Mouse (Mus musculus) heart, adult 9 months (tissue): ENCODE results near the gene Gdf7.

Experiments
- DNase-seq, 2 experiments: peaks; one replicate each; pipeline ENCODE4 v3.0.0; 2022; ENCODE audit warnings: low spot score in 2 of 2

Gene Gdf7

DNA sequence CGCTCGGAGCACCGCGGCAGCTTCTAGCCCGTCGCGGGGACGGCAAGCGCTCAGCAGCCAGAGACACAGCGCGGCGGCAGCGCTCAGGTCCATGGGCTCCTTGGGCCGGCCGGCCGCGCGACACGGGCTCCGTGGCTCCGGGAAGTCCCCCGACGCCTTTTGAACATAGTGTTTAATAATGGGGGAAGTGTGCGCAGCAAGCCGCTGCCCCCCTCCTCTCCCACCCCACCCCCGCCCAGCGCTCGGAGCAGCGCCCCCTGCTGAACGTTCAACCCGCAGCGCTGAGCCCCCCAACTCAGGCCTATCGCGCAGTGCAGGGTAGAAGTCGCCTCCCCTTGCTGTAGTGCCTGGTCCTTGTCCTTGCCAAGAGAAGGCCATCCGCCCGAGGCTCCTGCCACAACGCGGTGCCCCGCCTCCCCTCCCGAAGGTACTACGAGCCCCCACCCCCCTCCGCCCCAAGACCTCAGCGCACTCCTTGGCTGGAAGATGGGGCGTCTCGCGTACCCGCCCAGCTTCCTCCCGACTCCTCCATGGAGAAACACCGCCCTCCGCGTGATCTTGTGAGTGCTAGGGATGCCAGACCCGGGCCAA, at the start of gene Gdf7:
Gdf7 (minus strand) TSS at position 114 of the 591 bp plus-strand sequence.
- no peak for DNase-seq

GRCm38 (mm10) chr12:8351025-8351903, 49.5 kb upstream of the Gdf7 start:
- DNase-seq, result peak; percentile 83 to 87

DNA sequence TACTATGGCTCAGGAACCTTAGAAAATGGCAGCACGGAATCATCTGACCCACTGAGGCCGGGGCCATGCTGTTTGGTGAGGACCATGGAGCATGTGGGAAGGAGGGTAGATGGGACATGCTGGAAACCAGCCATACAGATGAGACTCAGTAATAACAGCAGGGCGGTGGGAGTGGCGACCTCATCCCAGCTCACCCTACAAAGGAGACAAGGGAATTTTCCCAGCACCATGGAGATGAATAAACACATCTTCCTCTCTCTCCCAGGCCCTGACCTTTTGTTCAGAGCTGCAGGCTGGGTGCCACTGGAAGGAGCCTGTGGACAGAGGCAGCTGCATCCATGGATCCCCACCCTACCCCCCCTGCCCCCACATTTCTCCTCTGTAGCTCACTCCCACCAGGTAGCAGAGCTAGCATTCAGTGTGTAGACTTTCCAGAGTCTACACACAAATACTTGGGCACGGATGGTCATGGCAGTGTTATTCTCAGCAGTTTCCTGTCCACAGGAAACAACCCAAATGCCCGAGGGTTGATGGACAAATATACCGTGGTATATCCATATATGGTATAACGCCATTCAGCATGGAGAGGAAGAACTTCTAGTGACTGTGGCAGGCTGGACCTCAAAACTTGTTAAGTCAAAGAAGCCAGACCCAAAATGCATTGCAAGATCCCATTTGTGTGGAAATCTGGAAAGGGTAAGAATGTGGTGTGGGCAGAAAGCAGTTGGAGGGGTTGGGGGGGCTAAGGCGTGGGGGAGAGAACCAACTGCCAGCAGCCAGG, 47.2 kb upstream of the Gdf7 start:
- DNase-seq, result peak in 1 of 2 experiments; percentile 58

- DNase-seq, result no peak
Measured at GRCm38 (mm10) chr12:8347746-8348462, 46.1 kb upstream of the Gdf7 start.

DNA sequence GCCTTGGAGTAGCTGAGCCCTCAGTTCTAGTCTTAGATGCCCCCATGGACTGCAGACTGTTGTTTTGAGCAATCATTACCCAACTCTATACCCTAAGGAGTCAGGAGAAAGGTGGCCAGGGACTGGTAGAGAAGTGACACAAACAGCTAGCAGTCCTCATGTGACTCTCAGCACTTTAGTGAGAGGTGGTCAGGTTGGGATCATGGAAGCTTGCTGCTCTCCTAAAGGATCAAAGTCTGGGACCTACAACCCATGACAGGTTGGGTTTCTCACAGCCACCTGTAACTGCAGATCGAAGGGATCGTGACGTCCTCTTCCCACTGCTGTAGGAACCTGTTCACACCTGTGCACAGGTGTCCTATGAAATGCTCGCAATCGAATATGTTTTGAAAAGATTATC, 43.8 kb upstream of the Gdf7 start:
- DNase-seq, result no peak

GRCm38 (mm10) chr12:8344897-8345296, 43.1 kb upstream of the Gdf7 start:
- DNase-seq, result peak; percentile 68 to 86

DNA sequence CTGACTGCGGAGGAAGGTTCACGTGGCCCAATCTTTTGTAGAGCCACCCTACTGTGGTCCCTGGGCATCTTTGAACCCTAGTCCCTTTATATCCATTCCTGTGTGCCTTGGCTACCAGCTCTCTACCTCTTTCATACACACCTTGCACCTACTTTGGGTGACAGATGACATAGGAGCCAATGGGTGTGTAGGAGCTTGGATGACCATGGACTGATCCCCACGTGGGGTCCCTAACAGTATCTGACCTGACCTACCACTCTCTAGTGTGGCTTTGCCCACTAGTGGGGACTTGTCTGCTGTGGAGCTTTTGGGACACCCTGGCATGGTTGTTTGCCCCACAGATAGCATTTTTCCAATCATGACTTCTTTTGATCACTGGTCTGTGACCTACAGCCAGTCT, 41.6 kb upstream of the Gdf7 start:
- no peak for DNase-seq

- no peak for DNase-seq
Measured at GRCm38 (mm10) chr12:8341008-8341407, 39.3 kb upstream of the Gdf7 start.

GRCm38 (mm10) chr12:8339591-8340319, 38.0 kb upstream of the Gdf7 start:
- DNase-seq, result no peak

- no peak for DNase-seq
Measured at GRCm38 (mm10) chr12:8338918-8339317, 37.2 kb upstream of the Gdf7 start.

GRCm38 (mm10) chr12:8338491-8338890, 36.7 kb upstream of the Gdf7 start:
- DNase-seq, result no peak

DNA sequence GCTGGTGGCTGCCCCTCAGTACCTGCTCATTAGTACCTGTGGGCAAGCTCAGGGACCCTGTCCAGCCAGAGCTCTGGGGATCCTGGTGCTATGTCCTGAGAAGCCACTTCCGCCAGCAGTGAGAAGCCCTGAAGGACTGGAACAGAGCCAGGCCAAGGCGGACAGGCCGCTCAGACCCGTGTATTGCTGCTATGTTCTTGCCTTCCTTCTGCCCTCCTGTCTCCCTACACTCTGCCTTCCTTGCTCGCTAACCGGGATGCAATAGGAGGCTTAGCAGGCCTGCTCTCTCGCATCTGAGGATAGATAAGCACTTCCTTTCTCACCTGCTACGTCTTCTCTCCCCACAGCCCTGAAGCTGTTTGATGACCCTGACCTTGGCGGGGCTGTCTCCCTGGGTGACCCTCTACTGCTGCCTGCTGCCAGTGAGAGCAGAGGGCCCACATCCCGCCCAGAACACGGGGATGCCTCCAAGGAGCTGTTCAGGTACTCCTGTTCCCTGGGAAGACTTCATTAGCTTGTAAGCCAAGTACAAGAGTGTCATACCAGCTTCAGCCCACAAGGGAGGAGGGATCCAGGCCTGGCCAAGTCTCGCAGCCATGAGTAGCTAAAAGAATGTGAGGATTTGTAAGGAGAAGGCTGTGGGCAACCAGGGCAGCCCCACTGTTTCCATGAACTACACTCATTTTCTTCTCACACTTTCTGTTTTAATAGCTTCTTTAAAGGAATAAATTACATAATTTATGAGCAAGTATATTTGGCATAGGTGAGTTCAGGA, 35.7 kb upstream of the Gdf7 start:
- DNase-seq, result no peak

- DNase-seq, result peak in 1 of 2 experiments; percentile 44
Measured at GRCm38 (mm10) chr12:8336601-8337285, 35.0 kb upstream of the Gdf7 start.

DNA sequence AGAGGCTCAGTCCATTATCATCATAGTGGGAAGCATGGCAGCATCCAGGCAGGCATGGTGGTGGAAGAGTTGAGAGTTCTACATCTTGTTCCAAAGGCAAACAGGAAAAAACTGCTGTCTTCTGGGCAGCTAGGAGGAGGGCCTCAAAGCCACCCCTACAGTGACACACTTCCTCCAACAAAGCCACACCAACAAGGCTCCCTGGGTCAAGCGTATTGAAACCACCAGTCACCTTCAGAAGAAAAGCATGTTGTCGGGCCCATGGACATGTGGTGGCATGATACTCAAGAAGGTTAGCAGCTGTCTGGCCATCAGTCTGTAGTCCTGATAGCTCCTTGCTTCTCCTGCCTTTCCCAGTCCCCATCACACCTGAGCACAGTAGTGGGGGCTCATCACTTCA, 33.7 kb upstream of the Gdf7 start:
- no peak for DNase-seq

- peak; percentile 73 to 75 for DNase-seq
Measured at GRCm38 (mm10) chr12:8334261-8334660, 32.5 kb upstream of the Gdf7 start.

DNA sequence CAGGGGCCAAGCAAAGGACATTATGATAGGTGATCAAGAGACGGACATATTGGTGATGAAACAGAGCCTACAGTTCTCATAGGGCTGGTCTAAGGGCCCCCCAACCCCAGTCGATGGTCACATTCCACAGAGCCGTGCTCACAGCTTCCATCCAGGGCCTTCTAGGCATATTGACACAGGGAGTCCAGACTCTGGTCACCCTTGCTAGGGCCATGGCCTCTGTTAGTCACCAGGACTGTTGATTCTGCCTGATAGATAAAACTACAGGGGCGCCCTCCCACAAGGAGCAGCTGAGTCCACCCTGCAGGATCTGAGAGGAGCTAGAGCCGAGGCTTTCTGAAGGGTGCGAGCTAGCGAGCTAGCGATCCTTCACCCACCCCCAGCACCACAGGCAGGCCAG, 31.9 kb upstream of the Gdf7 start:
- DNase-seq, result no peak

- DNase-seq, result no peak
Measured at GRCm38 (mm10) chr12:8332174-8332542, 30.4 kb upstream of the Gdf7 start.

DNA sequence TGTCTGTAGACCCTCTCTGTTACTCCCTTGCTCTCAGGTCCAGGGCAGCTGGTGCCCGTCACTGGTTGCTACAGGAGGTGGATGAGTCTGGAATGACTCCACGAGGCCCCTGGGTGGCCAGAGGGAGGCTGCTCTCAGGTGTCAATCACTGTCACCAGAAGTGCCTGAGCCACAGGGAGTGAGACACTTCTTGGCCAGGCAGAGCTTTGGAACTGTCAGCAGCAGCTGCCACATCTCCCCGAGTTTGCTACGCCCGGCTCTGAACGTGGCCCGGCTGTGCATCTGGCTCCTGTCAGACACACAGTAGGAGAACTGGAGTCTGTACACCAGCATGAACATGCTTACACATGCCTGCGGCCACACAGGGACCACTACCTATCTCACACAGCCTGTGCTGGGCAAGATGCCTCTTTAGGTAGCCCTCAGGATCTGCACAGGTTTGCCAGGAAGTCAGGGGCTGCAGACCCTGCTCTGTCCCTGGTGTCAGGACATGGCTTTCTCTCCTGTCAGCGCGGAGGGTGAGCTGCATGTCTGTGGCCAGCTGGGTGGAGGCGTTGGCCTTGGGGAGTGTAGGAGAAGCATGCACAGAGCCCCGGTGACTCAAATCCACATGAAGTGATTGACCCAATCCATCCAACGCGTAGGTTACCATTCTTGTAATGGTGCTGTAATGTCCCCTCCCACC, 29.9 kb upstream of the Gdf7 start:
- peak; percentile 74 to 76 for DNase-seq

DNA sequence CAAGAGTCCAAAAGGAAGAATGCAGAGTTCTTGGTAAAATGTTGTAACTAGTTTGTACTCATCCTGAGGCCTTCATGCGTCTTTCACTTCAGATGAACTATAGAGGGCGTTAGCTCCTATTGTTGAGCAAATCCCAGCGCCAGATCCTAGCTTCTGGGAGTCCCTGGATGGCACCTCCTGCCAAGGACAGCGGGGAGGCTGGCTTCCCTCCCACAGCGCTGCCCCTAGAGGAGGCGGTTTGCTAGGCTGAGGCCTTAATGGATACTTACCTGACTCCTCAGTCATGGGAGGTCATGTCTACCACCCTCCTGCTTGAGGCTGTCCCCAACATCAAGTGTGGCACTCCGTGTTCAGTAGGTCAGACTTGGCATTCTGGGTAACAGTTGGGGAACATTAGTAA, 27.5 kb upstream of the Gdf7 start:
- DNase-seq, result no peak
